In genomic region chr11:71771074-71771473, GRCm38 (mm10) we compare ENCODE assay signal across 23 mouse cellular contexts. TPM values are rescaled to one million over a fixed set of nuclear protein-coding genes. Genes with fewer than 3 reads are reported as not detected.
DNase-seq lines count a peak whose midpoint lies in the region; ATAC-seq and TF ChIP-seq lines count a peak whose summit lies in the region.
"Had no signal": no experiment of that assay in that cellular context is flagged by ENCODE, and none has a peak within 500 bp of the region (broad histone marks: within the 10 kb centered on the region; RNA-seq: fewer than 3 reads in every experiment).

No protein-coding gene starts in this region.

- H3K27ac ChIP-seq in heart, adult 2 months, result no peak overlapping the region
- H3K27ac ChIP-seq: embryonic facial prominence, embryonic 13.5 days; forebrain, embryonic 12.5 days; heart, embryonic 15.5 days; hindbrain, embryonic 13.5 days had no signal

- ATAC-seq in CD4-positive, CD25-positive, alpha-beta regulatory T cell, adult 4 months, result no peak
- ATAC-seq: forebrain, embryonic 16.5 days had no signal

- DNase-seq in layer of hippocampus, adult 11-12 months (ENCODE audit: low spot score), result peak; percentile 59
- DNase-seq in layer of hippocampus, adult 9-10 months (ENCODE audit: low spot score), result no peak
- peak; percentile 45 for DNase-seq in left cerebral cortex, adult 11 months (ENCODE audit: low spot score)
- no peak for DNase-seq in left cerebral cortex, postnatal 10 days (ENCODE audit: extremely low spot score in 1 of 2, low spot score in 2 of 2)
- peak; percentile 86 for DNase-seq in brain, adult 2 months (ENCODE audit: low read depth, low spot score)
- DNase-seq in left cerebral cortex, postnatal 14 days (ENCODE audit: low spot score in 2 of 2), result peak; percentile 29 to 83
- DNase-seq in heart, adult 2 months, result no peak
- DNase-seq: adrenal gland, adult 2 months; adrenal gland, postnatal 25 days; cerebellum, postnatal 14 days; gastrocnemius, postnatal 36 days; heart, adult 18-20 months; heart, postnatal 14 days had no signal

- H3K79me2 ChIP-seq in heart, adult 2 months (replicated peaks; ENCODE audit: control insufficient read depth, insufficient read depth, low read length), result no peaks in the 10 kb centered on the region

- TF ChIP-seq POLR2A in heart, adult 2 months (IDR thresholded peaks at IDR 0.05; ENCODE audit: insufficient read depth, low read depth, low read length), result no peak

- intact Hi-C loops in left cerebral cortex, postnatal 10 days (cut with DNase I), result no loop called here
- intact Hi-C loops in left cerebral cortex, postnatal 14 days (cut with DNase I), result loop anchor here (2.0 to 10.0 kb wide), 2 partner anchors 20 to 96 kb away; no protein-coding TSS in a partner anchor
- intact Hi-C loops in heart, adult 2 months (cut with DNase I), result loop anchor here (1.0 to 10.0 kb wide), 4 partner anchors 10 to 256 kb away; no protein-coding TSS in a partner anchor

- H3K36me3 ChIP-seq in heart, adult 2 months (ENCODE audit: control insufficient read depth, insufficient read depth, low read length), result no peaks in the 10 kb centered on the region
- H3K36me3 ChIP-seq: embryonic facial prominence, embryonic 13.5 days; heart, embryonic 15.5 days had no signal

- H3K4me3 ChIP-seq in heart, adult 2 months, result no peak overlapping the region
- H3K4me3 ChIP-seq: embryonic facial prominence, embryonic 13.5 days; forebrain, embryonic 12.5 days; heart, embryonic 15.5 days; hindbrain, embryonic 13.5 days had no signal

- no peaks in the 10 kb centered on the region for H3K27me3 ChIP-seq in heart, adult 2 months (ENCODE audit: control insufficient read depth, insufficient read depth, low read length)
- H3K27me3 ChIP-seq: forebrain, embryonic 12.5 days; hindbrain, embryonic 13.5 days had no signal

- TF ChIP-seq EP300 in heart, adult 2 months (IDR thresholded peaks at IDR 0.05; ENCODE audit: insufficient read depth, low read depth, low read length), result no peak

- no peak overlapping the region for H3K9ac ChIP-seq in heart, adult 2 months (ENCODE audit: low read depth, low read length)
- H3K9ac ChIP-seq: embryonic facial prominence, embryonic 13.5 days; forebrain, embryonic 12.5 days; heart, embryonic 15.5 days; hindbrain, embryonic 13.5 days had no signal

- H3K4me1 ChIP-seq in heart, adult 2 months (ENCODE audit: control insufficient read depth, insufficient read depth, low read length), result peaks cover 12% of the 10 kb centered on the region

- WGBS in heart, adult 2 months, result 73% methylated on average over 7 of the region's 7 CpGs

- no peak for TF ChIP-seq CTCF in heart, adult 2 months (IDR thresholded peaks at IDR 0.05)

RNA-seq across cellular contexts. Expression of gene Wscd1, which starts 21.4 kb away (rescaled TPM):
- total RNA-seq in left cerebral cortex, postnatal 10 days (2021), result 10 to 100 TPM; 65.2 to 69.8 TPM
- 10 to 100 TPM; 55.1 to 61.9 TPM for total RNA-seq in left cerebral cortex, postnatal 14 days (2021)
- polyA plus RNA-seq in CD4-positive, CD25-positive, alpha-beta regulatory T cell, adult 4 months (2017; shearing (Covaris generic)), result not detected
- 10 to 100 TPM in 1 of 2 experiments, 1 to 10 TPM in 1; 7.3 to 10.2 TPM for total RNA-seq in heart, adult 2 months (2021)
- 6.8 and 9.1 TPM in 2 replicates for polyA plus RNA-seq in heart, adult 2 months (2012; rRNA removed)
- total RNA-seq: CH12.LX; common myeloid progenitor, adult 5-6 weeks; hematopoietic stem cell, adult 5-6 weeks had no signal
- polyA plus RNA-seq: C2C12 had no signal

Comparison
In these comparisons a context has a peak if more than half of its experiments do, and no peak if none do; other contexts are left out.
1. DNase-seq: peak in layer of hippocampus, adult 11-12 months (single experiment), left cerebral cortex, adult 11 months (single experiment), brain, adult 2 months (single experiment) and left cerebral cortex, postnatal 14 days (2 of 2); none in layer of hippocampus, adult 9-10 months (single experiment), left cerebral cortex, postnatal 10 days (0 of 2) and heart, adult 2 months (0 of 2).
2. RNA of gene Wscd1, which starts 21.4 kb away (total RNA-seq): 65.2 to 69.8 TPM in left cerebral cortex, postnatal 10 days and 55.1 to 61.9 TPM in left cerebral cortex, postnatal 14 days; 7.3 to 10.2 TPM in heart, adult 2 months; every median in the first group is over 4 times any median in the second.